Mouse (Mus musculus) midbrain, postnatal 0 days (tissue): ENCODE measurements around the gene Cotl1. TPM values are rescaled to one million over a fixed set of nuclear protein-coding genes. Genes with fewer than 3 reads are reported as not detected.

ENCODE experiments used
- ATAC-seq: fragments of 200-750 bp; cut with Nextera tagmentation; 2 replicates; pipeline ENCODE4 v1.8.0; 2017; ENCODE audit warnings: moderate number of reproducible peaks, mild to moderate bottlenecking, moderate TSS enrichment, moderate library complexity; ENCODE audit not compliant: low FRiP score
- DNase-seq: peaks from one replicate; pipeline ENCODE4 v3.0.0-alpha.2; 2015; ENCODE audit warnings: low spot score
- H3K27ac ChIP-seq: fragments of 300-500 bp; sonication (generic); 2 replicates; pipeline ENCODE4 v1.5.1; 2014; ENCODE audit warnings: low read depth, mild to moderate bottlenecking, low read length, mixed read lengths
- H3K27me3 ChIP-seq: fragments of 300-500 bp; sonication (generic); 2 replicates; pipeline ENCODE4 v1.6.1; 2014; ENCODE audit warnings: low read length, control low read depth, mixed read lengths; ENCODE audit not compliant: insufficient read depth
- H3K36me3 ChIP-seq: fragments of 300-500 bp; sonication (generic); 2 replicates; pipeline ENCODE4 v1.6.1; 2014; ENCODE audit warnings: low read length, control low read depth, mixed read lengths; ENCODE audit not compliant: insufficient read depth
- H3K4me1 ChIP-seq: fragments of 300-500 bp; sonication (generic); 2 replicates; pipeline ENCODE4 v1.6.1; 2014; ENCODE audit warnings: mild to moderate bottlenecking, control low read depth, antibody characterized with exemption, low read length, mixed read lengths; ENCODE audit not compliant: insufficient read depth
- H3K4me2 ChIP-seq: fragments of 300-500 bp; sonication (generic); 2 replicates; pipeline ENCODE4 v1.6.1; 2014; ENCODE audit warnings: low read depth, mild to moderate bottlenecking, low read length, mixed read lengths; ENCODE audit not compliant: poor library complexity, severe bottlenecking
- H3K4me3 ChIP-seq: fragments of 300-500 bp; sonication (generic); 2 replicates; pipeline ENCODE4 v1.5.1; 2014; ENCODE audit warnings: low read depth, mild to moderate bottlenecking, low read length, moderate library complexity
- H3K9ac ChIP-seq: fragments of 300-500 bp; sonication (generic); replicated peaks from 2 replicates; pipeline ENCODE4 v1.6.1; 2014; ENCODE audit warnings: mild to moderate bottlenecking, low read length, moderate library complexity, mixed read lengths; ENCODE audit not compliant: poor library complexity, severe bottlenecking
- H3K9me3 ChIP-seq: fragments of 300-500 bp; sonication (generic); 2 replicates; pipeline ENCODE4 v1.6.1; 2016; ENCODE audit warnings: low read length, control low read depth
- CTCF ChIP-seq: IDR thresholded peaks from 2 replicates; pipeline ENCODE4 v1.5.1; 2016; ENCODE audit warnings: antibody characterized with exemption, mild to moderate bottlenecking
- WGBS: fragments of 180-500 bp; shearing (Covaris S2); extraction: QIAGEN DNeasy Blood & Tissue Kit; methylation state at CpG from one replicate; pipeline ENCODE4 v1.1.7; 2014; 5-methylcytosine and 5-hydroxymethylcytosine counted together
- polyA plus RNA-seq: library from polyadenylated mRNA; unstranded; fragments of >200 nt; fragmentation: Nextera tagmentation; extraction: Ambion mirVana; gene quantifications from 2 replicates; pipeline ENCODE4 v1.2.1, GENCODE M21; 2015
- total RNA-seq: library from RNA; depleted of rRNA; stranded (reverse); fragments of >200 nt; gene quantifications from 2 replicates; pipeline ENCODE4 v1.2.3, GENCODE M21; 2014; rRNA removed

Cotl1 gene
- 223 and 238 TPM in 2 replicates for total RNA-seq
- 112 and 119 TPM in 2 replicates for polyA plus RNA-seq

DNA sequence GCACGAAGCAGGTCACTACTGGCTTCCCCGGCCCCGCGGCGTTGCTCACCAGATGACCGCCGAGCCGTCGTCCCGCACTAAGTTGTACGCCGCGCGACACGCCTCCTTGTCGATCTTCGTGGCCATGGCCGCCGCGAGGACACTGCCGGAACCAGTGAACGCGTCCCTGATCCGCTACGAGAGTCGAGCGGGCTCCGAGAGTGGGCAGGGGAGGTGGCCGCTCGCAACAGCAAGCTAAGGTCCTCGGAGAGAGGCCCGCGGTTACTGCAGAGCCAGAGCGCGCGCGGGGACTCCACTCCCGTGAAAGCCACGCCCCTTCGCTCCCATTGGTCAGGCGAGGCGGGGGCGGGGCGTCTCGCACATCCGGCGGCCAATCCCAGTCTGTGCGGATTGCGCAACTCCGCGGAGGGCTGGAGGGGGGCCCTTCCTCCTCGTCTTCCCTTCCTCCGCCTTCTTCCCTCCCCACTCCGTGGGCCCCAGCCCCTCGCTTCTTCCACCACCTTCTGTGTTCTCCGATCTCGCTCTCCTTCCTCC lies at the start of gene Cotl1:
Cotl1 (minus strand) TSS at position 270 of the 534 bp plus-strand sequence.
- H3K4me1 ChIP-seq = peaks cover 26% of the 10 kb centered on the region
- no peaks in the 10 kb centered on the region for H3K9me3 ChIP-seq
- no peak for TF ChIP-seq CTCF
- peak within 1 kb of the TSS; percentile 82 for H3K4me3 ChIP-seq
- under 1% methylated on average over 49 of the region's 57 CpGs for WGBS
- no peaks in the 10 kb centered on the region for H3K36me3 ChIP-seq
- peak within 1 kb of the TSS; percentile 87 for H3K27ac ChIP-seq
- DNase-seq (peak; percentile 97), ATAC-seq (peak; percentile 95)
- peak within 1 kb of the TSS; percentile 78 for H3K9ac ChIP-seq
- no peaks in the 10 kb centered on the region for H3K27me3 ChIP-seq
- H3K4me2 ChIP-seq = peak within 1 kb of the TSS; percentile 87

DNA sequence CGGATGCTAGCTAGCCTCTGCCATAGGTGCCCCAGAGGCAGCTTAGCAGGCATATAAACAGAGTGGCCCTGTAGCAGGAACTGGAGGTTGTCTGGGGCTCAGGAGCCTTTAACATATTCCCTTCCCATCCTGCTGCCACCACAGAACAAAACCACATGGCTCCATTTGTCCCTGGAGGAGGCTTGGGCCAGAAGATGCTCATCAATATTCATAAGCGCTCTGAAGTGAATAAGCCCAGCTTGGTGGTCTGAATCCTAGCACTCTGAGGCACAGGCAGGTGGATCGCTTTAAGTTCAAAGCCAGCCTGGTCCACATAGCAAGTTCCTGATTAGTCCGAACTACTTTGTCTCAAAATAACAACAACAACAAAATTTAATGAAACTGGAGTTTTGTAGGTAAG lies 47.7 kb upstream of the Cotl1 start:
- no peaks in the 10 kb centered on the region for H3K9me3 ChIP-seq
- WGBS = 42% methylated on average over 4 of the region's 4 CpGs
- H3K27me3 ChIP-seq = no peaks in the 10 kb centered on the region
- DNase-seq = peak; percentile 42
- no peak overlapping the region for H3K4me3 ChIP-seq
- no peak overlapping the region for H3K27ac ChIP-seq
- H3K36me3 ChIP-seq = no peaks in the 10 kb centered on the region
- no peak overlapping the region for H3K9ac ChIP-seq
- no peaks in the 10 kb centered on the region for H3K4me1 ChIP-seq
- no peak for TF ChIP-seq CTCF
- H3K4me2 ChIP-seq = no peak overlapping the region
- no peak for ATAC-seq

DNA sequence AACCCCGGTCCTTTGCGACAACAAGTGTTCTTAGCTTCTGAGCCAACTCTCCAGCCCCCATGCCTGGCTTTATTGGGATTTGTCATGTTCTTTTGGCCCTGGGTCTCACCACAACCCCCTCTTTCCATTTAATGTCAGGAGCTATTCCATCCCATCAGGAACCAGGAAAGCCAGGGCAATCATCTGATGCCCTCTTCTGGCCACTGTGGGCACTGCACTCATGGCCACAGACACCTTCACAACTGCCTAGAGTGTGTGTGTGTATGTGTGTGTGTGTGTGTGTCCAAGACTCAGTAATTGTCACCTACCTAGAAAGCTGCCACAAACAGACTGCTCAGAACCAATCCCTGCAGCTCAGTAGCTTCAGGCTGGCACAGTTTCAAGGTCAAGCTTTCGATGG lies 46.8 kb upstream of the Cotl1 start:
- Histone ChIP-seq H3K4me2 (no peak overlapping the region), H3K4me3 (no peak overlapping the region), H3K9me3 (no peaks in the 10 kb centered on the region), H3K27ac (no peak overlapping the region), H3K27me3 (no peaks in the 10 kb centered on the region), H3K4me1 (no peaks in the 10 kb centered on the region), H3K9ac (no peak overlapping the region), H3K36me3 (no peaks in the 10 kb centered on the region)
- WGBS = 86% methylated on average over 3 of the region's 3 CpGs
- ATAC-seq = no peak
- peak; percentile 79 for TF ChIP-seq CTCF
- DNase-seq = peak; percentile 32

DNA sequence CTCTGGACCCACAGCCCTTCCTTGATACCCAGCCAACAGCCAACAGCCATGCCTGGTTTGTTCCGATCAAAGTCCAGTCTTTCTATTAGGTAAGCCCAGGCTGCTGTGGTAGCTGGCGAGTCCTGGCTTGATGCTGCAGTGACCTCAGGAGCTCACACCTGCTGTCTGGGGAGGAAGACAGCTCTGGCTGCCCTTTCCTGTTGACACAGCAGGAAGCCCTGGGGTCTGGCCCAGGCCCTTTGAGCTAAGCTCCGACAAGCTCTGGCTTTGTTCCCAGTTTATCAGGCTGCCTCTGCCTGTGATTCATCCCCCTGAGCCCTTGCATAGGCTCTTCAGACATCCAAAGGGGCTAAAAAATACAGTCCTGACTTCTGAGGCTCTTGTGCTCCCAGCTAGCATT lies 45.3 kb upstream of the Cotl1 start:
- Histone ChIP-seq H3K9ac (no peak overlapping the region), H3K27me3 (no peaks in the 10 kb centered on the region), H3K27ac (no peak overlapping the region), H3K9me3 (no peaks in the 10 kb centered on the region), H3K36me3 (no peaks in the 10 kb centered on the region), H3K4me2 (no peak overlapping the region), H3K4me1 (no peaks in the 10 kb centered on the region), H3K4me3 (no peak overlapping the region)
- 25% methylated on average over 3 of the region's 3 CpGs for WGBS
- ATAC-seq (no peak), DNase-seq (peak; percentile 80)
- TF ChIP-seq CTCF = no peak

DNA sequence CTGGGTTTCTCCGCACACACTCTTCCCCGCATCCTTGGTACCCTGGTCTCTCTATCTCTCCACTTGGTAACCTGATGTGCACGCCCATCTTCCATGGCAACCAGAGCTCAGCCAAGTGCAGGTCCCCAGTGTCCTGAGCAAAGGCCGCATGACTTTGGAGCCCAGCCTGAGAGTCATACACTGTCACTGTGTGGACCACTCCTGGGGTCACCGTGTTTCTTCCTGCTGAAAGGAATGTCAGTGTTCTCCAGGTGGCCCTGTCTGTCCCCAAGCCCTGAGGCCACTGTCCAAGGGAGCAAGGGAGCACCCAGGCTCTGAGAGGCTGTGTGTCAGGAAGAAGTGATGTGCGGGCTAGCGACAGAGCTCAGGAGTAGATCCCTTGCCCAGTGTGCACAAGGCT lies 42.9 kb upstream of the Cotl1 start:
- no peak overlapping the region for H3K27ac ChIP-seq
- no peak overlapping the region for H3K4me2 ChIP-seq
- H3K4me1 ChIP-seq = no peaks in the 10 kb centered on the region
- no peaks in the 10 kb centered on the region for H3K9me3 ChIP-seq
- H3K4me3 ChIP-seq = no peak overlapping the region
- H3K27me3 ChIP-seq = no peaks in the 10 kb centered on the region
- H3K9ac ChIP-seq = no peak overlapping the region
- ATAC-seq = no peak
- 0 out of 2 replicates have a peak, but pooled peaks cover 2% of the 10 kb centered on the region for H3K36me3 ChIP-seq
- TF ChIP-seq CTCF = no peak
- 92% methylated on average over 7 of the region's 7 CpGs for WGBS
- DNase-seq = no peak

DNA sequence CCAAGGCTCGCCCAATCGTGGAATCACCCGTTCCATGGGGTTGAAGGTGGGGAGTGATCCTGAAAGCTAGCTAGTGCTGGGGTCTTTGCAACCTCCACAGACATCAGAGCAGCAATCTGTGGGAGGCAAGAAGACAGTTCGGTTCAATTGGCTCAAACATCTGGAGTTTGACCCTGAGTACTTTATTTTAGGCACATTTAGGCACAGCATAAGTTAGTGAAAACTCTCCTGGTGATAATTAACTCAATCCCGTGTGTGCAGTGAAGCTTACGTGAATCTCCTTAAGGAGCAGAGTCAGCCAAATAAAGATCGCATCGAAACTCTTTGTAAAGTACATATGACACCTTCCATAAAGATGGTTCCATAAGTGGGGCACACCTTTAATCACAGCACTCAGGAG lies 41.6 kb upstream of the Cotl1 start:
- H3K4me2 ChIP-seq = no peak overlapping the region
- no peak for ATAC-seq
- 85% methylated on average over 8 of the region's 8 CpGs for WGBS

More for the DNA sequence above, 41.6 kb upstream of the Cotl1 start:
- no peaks in the 10 kb centered on the region for H3K9me3 ChIP-seq
- H3K4me3 ChIP-seq = no peak overlapping the region
- H3K27ac ChIP-seq = no peak overlapping the region
- H3K36me3 ChIP-seq = peaks cover 5% of the 10 kb centered on the region; the same call in 1 of the 2 replicates
- H3K4me1 ChIP-seq = no peaks in the 10 kb centered on the region
- no peak for TF ChIP-seq CTCF
- DNase-seq = no peak
- no peaks in the 10 kb centered on the region for H3K27me3 ChIP-seq
- H3K9ac ChIP-seq = no peak overlapping the region
